Mouse (Mus musculus) lung, adult 2 months (tissue): ENCODE measurements around the gene Slc27a1.

Experiments used
- CTCF ChIP-seq: fragments of 200-500 bp; IDR thresholded peaks from 2 replicates; pipeline ENCODE4 v1.5.1; 2011; ENCODE audit warnings: mild to moderate bottlenecking, low read length, control low read depth; ENCODE audit not compliant: insufficient read depth
- POLR2A ChIP-seq: fragments of 200-500 bp; IDR thresholded peaks from 2 replicates; pipeline ENCODE4 v1.6.1; 2011; ENCODE audit warnings: low read depth, mild to moderate bottlenecking, control low read depth, low read length, borderline replicate concordance; ENCODE audit errors: extremely low read depth

DNA sequence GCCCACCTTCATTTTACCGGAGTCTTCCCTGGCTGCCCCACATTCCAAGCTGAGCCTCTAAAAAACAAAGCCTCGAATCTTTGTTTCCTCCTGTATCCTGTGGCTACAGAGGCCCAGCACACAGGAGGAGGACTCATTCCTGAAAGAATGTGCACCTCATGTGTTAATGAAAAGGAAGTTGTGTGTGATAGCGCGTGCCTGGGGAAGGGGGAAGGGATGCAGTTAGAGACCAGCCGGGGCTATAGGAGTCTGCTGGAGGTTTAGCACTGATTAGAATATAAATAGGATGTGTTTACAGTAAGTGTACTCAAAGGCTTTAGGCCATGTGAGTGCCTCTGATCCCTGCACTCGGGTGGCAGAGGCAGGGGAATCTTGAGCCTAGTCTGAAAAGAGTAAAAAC is 42.4 kb upstream of the Slc27a1 start:
- no peak for TF ChIP-seq CTCF
- no peak for TF ChIP-seq POLR2A
